In the genomic region with DNA sequence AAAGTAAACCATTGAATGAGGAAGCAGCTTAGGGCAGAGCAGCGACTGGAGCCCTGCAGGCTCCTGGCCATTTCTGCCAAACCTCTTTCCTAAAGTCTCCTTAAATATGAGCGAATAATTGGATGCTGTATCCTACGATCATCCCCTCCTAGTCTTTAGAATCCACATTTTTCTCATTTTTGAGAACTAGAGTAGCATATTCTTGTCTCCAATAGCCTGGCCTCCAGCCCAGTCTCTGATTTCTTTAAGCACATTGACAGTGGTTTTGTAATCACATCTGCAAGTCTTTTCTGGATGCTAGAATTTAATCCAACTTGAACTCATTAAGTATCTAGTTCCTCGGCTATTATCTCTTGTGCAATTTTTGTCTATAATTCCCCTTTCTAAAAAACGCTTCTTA, we compare ENCODE assay signal across 16 mouse cellular contexts.
DNase-seq lines count a peak whose midpoint lies in the region; ATAC-seq lines count a peak whose summit lies in the region.
"Had no signal": no experiment of that assay in that cellular context is flagged by ENCODE, and none has a peak within 500 bp of the region (broad histone marks: within the 10 kb centered on the region; RNA-seq: fewer than 3 reads in every experiment).

No protein-coding gene starts in this region.

- peak overlapping the region; percentile 75 for H3K27ac ChIP-seq in embryonic facial prominence, embryonic 13.5 days
- peak overlapping the region; percentile 64; the same call in 1 of the 2 replicates for H3K27ac ChIP-seq in limb, embryonic 15.5 days
- no peak overlapping the region for H3K27ac ChIP-seq in forebrain, embryonic 15.5 days (replicated peaks)
- H3K27ac ChIP-seq in midbrain, embryonic 13.5 days = no peak overlapping the region
- H3K27ac ChIP-seq: heart, embryonic 10.5 days; macrophage; midbrain, embryonic 15.5 days; neural tube, embryonic 12.5 days had no signal

- H3K27me3 ChIP-seq in embryonic facial prominence, embryonic 13.5 days = no peaks in the 10 kb centered on the region
- H3K27me3 ChIP-seq in limb, embryonic 15.5 days = no peaks in the 10 kb centered on the region
- H3K27me3 ChIP-seq in forebrain, embryonic 15.5 days = no peaks in the 10 kb centered on the region
- no peaks in the 10 kb centered on the region for H3K27me3 ChIP-seq in midbrain, embryonic 13.5 days
- H3K27me3 ChIP-seq: midbrain, embryonic 15.5 days; neural tube, embryonic 12.5 days had no signal

- 19% methylated on average over 5 of the region's 5 CpGs for WGBS in embryonic facial prominence, embryonic 13.5 days
- WGBS in limb, embryonic 15.5 days = 49% methylated on average over 5 of the region's 5 CpGs
- 60% methylated on average over 5 of the region's 5 CpGs for WGBS in forebrain, embryonic 15.5 days
- 78% methylated on average over 5 of the region's 5 CpGs for WGBS in midbrain, embryonic 13.5 days

- H3K4me2 ChIP-seq in embryonic facial prominence, embryonic 13.5 days = no peak overlapping the region
- no peak overlapping the region for H3K4me2 ChIP-seq in limb, embryonic 15.5 days
- no peak overlapping the region for H3K4me2 ChIP-seq in forebrain, embryonic 15.5 days (replicated peaks)
- no peak overlapping the region for H3K4me2 ChIP-seq in midbrain, embryonic 13.5 days (replicated peaks)
- H3K4me2 ChIP-seq: midbrain, embryonic 15.5 days; neural tube, embryonic 12.5 days had no signal

- no peaks in the 10 kb centered on the region for H3K9me3 ChIP-seq in embryonic facial prominence, embryonic 13.5 days
- H3K9me3 ChIP-seq in limb, embryonic 15.5 days = no peaks in the 10 kb centered on the region
- H3K9me3 ChIP-seq in forebrain, embryonic 15.5 days = no peaks in the 10 kb centered on the region
- no peaks in the 10 kb centered on the region for H3K9me3 ChIP-seq in midbrain, embryonic 13.5 days
- H3K9me3 ChIP-seq: heart, embryonic 10.5 days; midbrain, embryonic 15.5 days; neural tube, embryonic 12.5 days had no signal

- H3K4me1 ChIP-seq in embryonic facial prominence, embryonic 13.5 days = peaks cover 38% of the 10 kb centered on the region
- H3K4me1 ChIP-seq in limb, embryonic 15.5 days = peaks cover 15% of the 10 kb centered on the region
- no peaks in the 10 kb centered on the region for H3K4me1 ChIP-seq in forebrain, embryonic 15.5 days
- 0 out of 2 replicates have a peak, but pooled peaks cover 4% of the 10 kb centered on the region for H3K4me1 ChIP-seq in midbrain, embryonic 13.5 days (replicated peaks)
- H3K4me1 ChIP-seq: midbrain, embryonic 15.5 days; neural tube, embryonic 12.5 days had no signal

- no peak overlapping the region for H3K4me3 ChIP-seq in embryonic facial prominence, embryonic 13.5 days
- no peak overlapping the region for H3K4me3 ChIP-seq in limb, embryonic 15.5 days
- H3K4me3 ChIP-seq in forebrain, embryonic 15.5 days = no peak overlapping the region
- no peak overlapping the region for H3K4me3 ChIP-seq in midbrain, embryonic 13.5 days (replicated peaks)
- H3K4me3 ChIP-seq: erythroblast, embryonic 14.5 days; heart, embryonic 10.5 days; midbrain, embryonic 15.5 days; neural tube, embryonic 12.5 days had no signal

- ATAC-seq in embryonic facial prominence, embryonic 13.5 days (ENCODE audit: insufficient number of reproducible peaks, insufficient read depth, low FRiP score, low TSS enrichment, low read depth) = no peak
- no peak for ATAC-seq in limb, embryonic 15.5 days (ENCODE audit: insufficient number of reproducible peaks, low FRiP score, low TSS enrichment, low read depth)
- ATAC-seq in forebrain, embryonic 15.5 days (replicated peaks) = no peak
- no peak for ATAC-seq in midbrain, embryonic 13.5 days
- ATAC-seq: midbrain, embryonic 15.5 days had no signal

- no peak overlapping the region for H3K9ac ChIP-seq in embryonic facial prominence, embryonic 13.5 days
- H3K9ac ChIP-seq in limb, embryonic 15.5 days = no peak overlapping the region
- no peak overlapping the region for H3K9ac ChIP-seq in forebrain, embryonic 15.5 days (replicated peaks)
- no peak overlapping the region for H3K9ac ChIP-seq in midbrain, embryonic 13.5 days (replicated peaks)
- H3K9ac ChIP-seq: midbrain, embryonic 15.5 days; neural tube, embryonic 12.5 days had no signal

- H3K36me3 ChIP-seq in embryonic facial prominence, embryonic 13.5 days = no peaks in the 10 kb centered on the region
- H3K36me3 ChIP-seq in limb, embryonic 15.5 days = no peaks in the 10 kb centered on the region
- no peaks in the 10 kb centered on the region for H3K36me3 ChIP-seq in forebrain, embryonic 15.5 days
- H3K36me3 ChIP-seq in midbrain, embryonic 13.5 days = no peaks in the 10 kb centered on the region
- H3K36me3 ChIP-seq: heart, embryonic 10.5 days; midbrain, embryonic 15.5 days; neural tube, embryonic 12.5 days had no signal

- DNase-seq in kidney, postnatal 10 days = peak; percentile 23
- DNase-seq in kidney, adult 18-20 months = no peak
- DNase-seq in 3T3-L1 (ENCODE audit: low read depth, low spot score) = peak; percentile 32
- no peak for DNase-seq in T-cell, adult 2 months (ENCODE audit: low spot score)
- DNase-seq: cerebellum, postnatal 36 days; heart, postnatal 36 days; kidney, adult 2 months had no signal

Comparison
In these comparisons a context has a peak if more than half of its experiments do, and no peak if none do; other contexts are left out.
1. DNase-seq: peak in kidney, postnatal 10 days (single experiment) and 3T3-L1 (single experiment); none in kidney, adult 18-20 months (single experiment) and T-cell, adult 2 months (single experiment).
2. H3K27ac ChIP-seq: peak in embryonic facial prominence, embryonic 13.5 days (single experiment) and limb, embryonic 15.5 days (single experiment); none in forebrain, embryonic 15.5 days (single experiment) and midbrain, embryonic 13.5 days (single experiment).